Mouse (Mus musculus): ENCODE data around the gene Piezo1.

Gene Piezo1

DNA sequence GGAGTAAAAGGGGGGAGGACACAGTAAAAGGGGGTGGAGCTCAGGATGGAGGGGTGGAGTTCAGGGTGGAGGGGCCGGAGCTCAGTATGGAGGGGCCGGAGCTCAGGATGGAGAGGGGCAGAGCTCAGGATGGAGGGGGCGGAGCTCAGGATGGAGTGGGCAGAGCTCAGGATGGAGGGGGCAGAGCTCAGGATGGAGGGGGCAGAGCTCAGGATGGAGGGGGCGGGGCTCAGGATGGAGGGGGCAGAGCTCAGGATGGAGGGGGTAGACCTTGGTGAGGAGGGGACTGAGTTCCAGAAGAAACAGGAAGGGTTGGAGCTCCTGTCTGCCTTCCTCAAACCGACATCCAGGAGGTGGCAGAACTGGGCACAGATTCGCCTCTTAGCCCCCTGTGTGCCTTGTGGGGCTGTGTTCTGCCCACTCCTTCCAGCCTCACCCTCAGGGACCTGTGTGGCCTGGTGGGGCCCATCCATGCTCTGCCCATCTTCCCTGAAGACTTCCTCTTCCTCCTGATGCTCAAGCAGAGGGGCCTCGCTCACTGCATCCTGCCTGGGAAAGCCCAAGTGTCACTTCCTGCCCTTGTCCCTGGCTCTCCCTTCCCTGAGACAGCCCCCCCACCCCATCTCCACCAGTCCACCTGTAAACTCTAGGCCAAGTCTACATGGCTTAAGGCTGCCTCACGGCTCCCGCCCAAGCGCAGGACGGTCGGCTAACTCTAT lies 54.0 kb downstream of the Piezo1 start:
- no peak for DNase-seq (ENCODE audit: low spot score)

GRCm38 (mm10) chr8:122488387-122488786 lies 62.7 kb downstream of the Piezo1 start:
- no peak for DNase-seq (ENCODE audit: low spot score)

DNA sequence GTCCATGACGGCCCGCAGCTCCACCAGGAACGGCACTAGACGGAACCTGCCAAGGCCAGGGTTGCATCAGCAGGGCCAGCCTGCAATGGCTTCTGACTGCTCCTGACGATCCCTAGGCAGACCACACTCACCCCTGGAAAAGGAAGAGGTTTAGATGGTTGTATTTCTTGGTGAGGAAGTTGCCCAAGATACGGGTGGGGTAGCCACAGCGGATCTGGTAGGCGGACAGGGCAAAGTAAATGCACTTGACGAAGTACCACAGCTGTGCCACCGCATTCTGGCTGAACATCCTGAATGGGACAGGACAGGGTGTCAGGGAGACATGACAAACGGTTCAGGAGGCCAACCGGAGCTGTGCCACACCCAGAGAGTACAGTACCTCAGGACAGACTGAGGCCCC lies 66.3 kb downstream of the Piezo1 start:
- DNase-seq (ENCODE audit: low spot score): no peak

- no peak for DNase-seq (ENCODE audit: low spot score)
These were observed 67.3 kb downstream of the Piezo1 start for GRCm38 (mm10) chr8:122483877-122484276.

DNA sequence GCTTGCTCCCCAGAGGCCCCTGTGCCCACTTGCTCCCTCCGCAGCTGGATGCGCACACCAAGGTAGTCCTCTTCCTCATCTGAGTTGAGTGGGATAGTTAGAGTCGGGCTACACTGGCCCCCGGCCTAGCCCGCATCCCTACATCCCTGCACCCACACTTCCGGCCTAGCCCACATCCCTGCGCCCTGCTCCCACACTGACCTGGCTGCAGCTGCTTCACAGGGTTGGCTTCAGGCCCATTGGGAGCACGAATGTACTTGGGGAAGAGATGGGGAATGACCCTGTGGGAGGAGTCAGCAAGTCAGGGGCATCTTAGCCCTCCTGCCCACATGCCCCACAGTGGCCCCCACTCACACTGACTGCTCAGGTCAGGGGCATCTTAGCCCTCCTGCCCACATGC lies 68.7 kb downstream of the Piezo1 start:
- DNase-seq (ENCODE audit: low spot score): no peak

GRCm38 (mm10) chr8:122475580-122476320 lies 75.4 kb downstream of the Piezo1 start, which contains the start of the genes Rnf166 and Ctu2:
Rnf166 (minus strand) TSS chr8:122476064.
Ctu2 (plus strand) TSS chr8:122476143.
- peak; percentile 92 for DNase-seq (ENCODE audit: low spot score)

- peak; percentile 38 for DNase-seq (ENCODE audit: low spot score)
These were observed 76.1 kb downstream of the Piezo1 start for GRCm38 (mm10) chr8:122474951-122475560.

GRCm38 (mm10) chr8:122473911-122474421 lies 77.2 kb downstream of the Piezo1 start:
- DNase-seq (ENCODE audit: low spot score): no peak

DNA sequence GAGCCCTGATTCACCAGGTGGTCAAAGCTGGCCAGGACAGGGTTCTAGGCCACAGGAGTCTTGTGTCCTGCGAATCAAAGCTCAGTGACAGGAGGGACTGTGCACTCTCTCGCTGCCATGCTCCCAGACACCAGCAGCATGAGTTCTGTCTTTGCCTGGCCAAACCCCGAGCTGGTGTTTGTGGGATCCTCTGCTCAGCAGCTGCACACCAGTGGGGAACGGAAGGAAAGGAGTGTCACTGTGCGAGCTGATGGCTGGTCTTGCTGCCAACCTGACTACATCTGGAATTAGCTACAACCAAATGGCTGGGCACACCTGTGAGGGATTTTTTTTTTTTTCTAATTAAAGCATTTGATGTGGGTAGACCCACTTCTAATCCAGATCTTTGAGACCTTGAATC lies 80.4 kb downstream of the Piezo1 start:
- DNase-seq (ENCODE audit: low spot score): no peak

GRCm38 (mm10) chr8:122469965-122470364 lies 81.2 kb downstream of the Piezo1 start:
- no peak for DNase-seq (ENCODE audit: low spot score)

- DNase-seq (ENCODE audit: low spot score): no peak
These were observed 81.7 kb downstream of the Piezo1 start for GRCm38 (mm10) chr8:122469407-122469806.

DNA sequence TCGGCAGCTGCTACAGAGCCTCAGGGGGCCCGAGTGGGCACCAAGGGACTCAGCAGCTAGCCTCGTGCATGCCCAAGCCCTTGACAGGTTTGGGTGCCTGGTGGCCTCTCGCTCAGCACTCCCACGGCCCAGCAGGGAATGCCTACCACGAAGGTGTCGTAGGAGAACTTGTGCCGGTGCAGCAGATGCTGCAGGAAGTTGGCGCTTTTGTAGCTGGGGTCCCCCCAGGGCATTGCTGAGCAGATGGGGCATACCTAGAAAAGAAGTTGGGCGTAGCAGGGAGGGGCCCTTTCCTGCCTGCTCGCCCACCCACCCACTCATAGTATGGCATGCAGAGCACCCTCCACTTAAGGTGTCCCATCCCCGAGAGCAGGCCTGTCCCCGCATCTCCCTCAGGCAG lies 83.3 kb downstream of the Piezo1 start:
- DNase-seq (ENCODE audit: low spot score): no peak

DNA sequence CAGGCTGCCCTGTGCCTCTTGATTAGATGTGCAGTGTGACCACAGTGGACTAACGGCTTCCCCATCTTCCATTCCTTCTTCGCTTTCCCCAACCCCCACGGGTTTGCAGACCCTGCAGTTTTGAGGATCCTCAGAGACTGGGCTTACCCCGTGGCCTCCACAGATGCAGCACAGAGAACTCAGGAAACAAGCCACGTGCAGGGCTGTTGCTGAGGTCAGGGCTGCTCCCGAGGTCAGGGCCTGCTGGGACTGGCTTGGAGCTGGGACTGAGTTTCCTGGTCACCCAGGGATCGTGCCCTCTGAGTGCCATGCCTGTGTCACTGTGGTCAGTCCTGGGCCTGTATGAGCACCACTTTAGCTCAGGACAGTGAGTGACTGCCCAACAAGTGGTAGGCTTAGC lies 86.1 kb downstream of the Piezo1 start:
- no peak for DNase-seq (ENCODE audit: low spot score)

GRCm38 (mm10) chr8:122463651-122464640 lies 87.2 kb downstream of the Piezo1 start:
- peak; percentile 57 for DNase-seq (ENCODE audit: low spot score)

GRCm38 (mm10) chr8:122462510-122462909 lies 88.6 kb downstream of the Piezo1 start:
- no peak for DNase-seq (ENCODE audit: low spot score)

- DNase-seq (ENCODE audit: low spot score): no peak
These were observed 89.5 kb downstream of the Piezo1 start for GRCm38 (mm10) chr8:122461473-122462148.

DNA sequence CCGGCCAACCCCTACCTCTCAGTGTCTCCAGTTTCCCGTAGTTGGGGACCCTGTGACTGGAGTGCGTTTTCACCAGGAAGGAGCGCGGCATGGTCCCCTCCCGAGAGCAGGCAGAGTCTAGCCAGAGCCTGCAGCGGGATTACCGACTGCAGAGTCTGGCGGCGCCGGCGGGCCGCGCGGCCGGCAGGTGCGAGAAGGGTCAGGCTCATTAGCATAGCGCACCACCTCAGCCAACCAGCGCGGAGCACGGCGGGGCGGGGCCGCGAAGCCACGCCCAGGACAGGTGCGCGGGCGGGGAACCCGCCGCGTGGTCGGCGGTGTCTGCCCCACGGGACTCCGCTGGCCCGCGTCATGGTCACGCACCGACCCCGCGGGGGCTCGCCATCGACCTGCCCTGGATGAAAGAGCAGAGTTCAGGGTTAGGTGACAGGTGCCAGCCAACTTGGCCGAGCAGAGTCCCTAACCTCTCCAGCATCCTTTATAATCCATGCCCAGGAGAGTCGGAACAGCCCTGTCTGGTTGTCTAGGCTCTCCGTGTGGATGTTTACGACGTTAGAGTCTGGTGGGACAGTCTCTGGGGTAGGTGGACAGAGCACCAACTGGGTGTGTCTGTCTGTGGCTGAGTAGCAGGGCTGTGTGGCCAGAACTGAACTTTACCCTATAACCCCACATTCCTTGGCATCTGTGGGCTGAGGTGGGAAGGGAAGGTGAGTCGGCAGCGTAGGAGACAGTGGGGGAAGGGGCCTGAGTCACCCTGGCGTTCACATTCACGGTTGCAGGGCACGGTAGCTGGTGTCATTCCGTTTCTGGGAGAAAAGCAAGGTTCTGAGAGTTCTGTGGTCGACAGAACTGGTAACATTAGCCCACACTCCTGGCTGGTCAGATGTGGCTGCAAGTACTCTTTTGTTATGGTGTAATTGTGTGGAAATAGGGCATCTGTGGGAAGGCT lies 90.3 kb downstream of the Piezo1 start, which contains the start of gene Snai3:
Snai3 (minus strand) TSS at position 210 of the 949 bp plus-strand sequence.
- peak; percentile 77 for DNase-seq (ENCODE audit: low spot score)

DNA sequence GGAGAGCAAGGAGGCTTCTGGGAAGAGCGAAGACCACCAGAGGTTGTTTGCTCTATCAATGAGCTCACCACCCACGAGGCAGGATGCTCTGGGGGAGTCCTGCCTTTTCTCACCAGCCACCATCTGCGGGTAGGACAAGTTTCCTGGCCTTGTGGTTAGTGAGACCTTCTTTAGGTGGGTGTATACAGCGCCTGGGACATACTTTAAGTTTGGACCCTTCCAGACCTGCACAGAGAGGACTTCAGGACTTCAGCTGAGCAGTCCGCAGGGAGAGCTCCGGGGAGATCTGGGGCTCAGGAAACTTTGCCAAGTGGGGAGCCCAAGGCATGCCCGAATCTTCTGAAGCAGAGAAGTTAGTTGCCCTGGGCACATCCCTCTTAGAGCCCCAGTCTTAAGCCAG lies 91.1 kb downstream of the Piezo1 start:
- no peak for DNase-seq (ENCODE audit: low spot score)

DNA sequence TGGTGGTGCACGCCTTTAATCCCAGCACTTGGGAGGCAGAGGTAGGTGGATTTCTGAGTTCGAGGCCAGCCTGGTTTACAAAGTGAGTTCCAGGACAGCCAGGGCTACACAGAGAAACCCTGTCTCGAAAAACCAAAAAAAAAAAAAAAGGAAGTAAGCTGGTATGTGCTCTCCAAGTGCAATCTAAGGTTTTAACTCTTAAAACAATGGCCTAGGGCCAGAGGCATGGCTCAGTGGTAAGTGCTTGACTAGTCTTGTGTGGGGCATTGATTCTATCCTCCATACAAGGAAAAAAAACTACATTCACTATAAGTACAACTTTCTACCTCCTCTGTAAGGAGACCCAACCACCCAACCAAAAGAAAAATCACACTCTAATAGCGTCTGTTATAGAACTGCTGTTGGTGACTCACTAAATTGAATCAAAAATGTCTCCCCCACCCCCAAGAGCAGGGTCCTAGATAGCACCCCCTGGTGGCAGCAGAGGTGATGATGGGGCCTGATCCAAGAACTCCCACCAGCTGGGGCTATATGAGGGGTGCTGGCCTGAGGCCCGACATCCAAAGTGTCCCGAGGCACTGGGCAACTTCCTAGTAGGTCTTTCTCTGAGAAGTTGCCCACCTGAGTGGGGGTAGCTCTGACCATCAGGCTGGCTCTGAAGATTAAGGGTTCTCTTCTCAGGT lies 91.8 kb downstream of the Piezo1 start:
- no peak for DNase-seq (ENCODE audit: low spot score)

All from urinary bladder, postnatal 14 days (tissue).